Mouse (Mus musculus) T-helper 17 cell (primary cell): ENCODE measurements around the gene Atn1.

Experiments used
- in situ Hi-C, 2 experiments: fragments of 300-600 bp; cut with MboI, MseI; formaldehyde crosslinking; loops; 1 replicate in 1 of 2; 2 replicates in 1 of 2; pipeline ENCODE4 v1.15.1; 2025; ENCODE audit warnings: high pct_unique_total_duplicates in 2 of 2

Gene Atn1

DNA sequence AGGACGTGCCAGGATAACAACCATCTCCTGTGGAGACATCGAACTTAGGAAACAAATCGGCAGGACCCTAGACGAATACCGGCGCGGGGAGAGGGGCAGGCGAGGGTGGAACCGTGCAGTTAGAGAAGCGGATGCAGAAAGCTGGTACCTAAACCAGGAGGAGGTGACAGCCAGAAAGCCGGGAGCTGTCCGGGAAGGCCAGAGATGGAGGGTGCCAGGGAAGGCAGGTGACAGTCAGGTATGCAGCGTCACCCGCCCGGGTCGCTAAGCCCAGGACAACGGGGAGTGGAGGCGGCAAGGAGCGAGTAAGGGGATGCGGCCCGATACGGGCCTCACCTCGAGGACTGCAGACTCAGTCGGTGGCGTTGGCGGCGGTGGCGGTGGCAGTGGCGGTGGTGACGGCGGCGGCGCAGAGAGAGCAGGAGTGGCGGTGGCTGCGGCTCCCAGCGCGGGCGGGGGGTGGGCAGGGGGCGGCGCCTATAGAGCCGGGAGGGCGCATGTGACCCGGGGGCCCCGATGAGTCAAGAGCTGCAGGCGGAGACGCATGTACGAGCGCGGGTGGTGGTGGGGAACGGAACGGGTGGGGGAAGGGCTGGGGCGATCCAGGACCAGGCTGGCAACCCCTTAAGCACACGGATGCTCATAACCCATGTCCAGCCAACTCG, 12.9 kb upstream of the Atn1 start, which contains the start of gene Eno2:
TSS of gene Eno2 (minus strand) at position 573 of the 665 bp plus-strand sequence.
- in situ Hi-C loops: no loop called here

GRCm38 (mm10) chr6:124768704-124769044, 12.3 kb upstream of the Atn1 start:
- in situ Hi-C loops: no loop called here

DNA sequence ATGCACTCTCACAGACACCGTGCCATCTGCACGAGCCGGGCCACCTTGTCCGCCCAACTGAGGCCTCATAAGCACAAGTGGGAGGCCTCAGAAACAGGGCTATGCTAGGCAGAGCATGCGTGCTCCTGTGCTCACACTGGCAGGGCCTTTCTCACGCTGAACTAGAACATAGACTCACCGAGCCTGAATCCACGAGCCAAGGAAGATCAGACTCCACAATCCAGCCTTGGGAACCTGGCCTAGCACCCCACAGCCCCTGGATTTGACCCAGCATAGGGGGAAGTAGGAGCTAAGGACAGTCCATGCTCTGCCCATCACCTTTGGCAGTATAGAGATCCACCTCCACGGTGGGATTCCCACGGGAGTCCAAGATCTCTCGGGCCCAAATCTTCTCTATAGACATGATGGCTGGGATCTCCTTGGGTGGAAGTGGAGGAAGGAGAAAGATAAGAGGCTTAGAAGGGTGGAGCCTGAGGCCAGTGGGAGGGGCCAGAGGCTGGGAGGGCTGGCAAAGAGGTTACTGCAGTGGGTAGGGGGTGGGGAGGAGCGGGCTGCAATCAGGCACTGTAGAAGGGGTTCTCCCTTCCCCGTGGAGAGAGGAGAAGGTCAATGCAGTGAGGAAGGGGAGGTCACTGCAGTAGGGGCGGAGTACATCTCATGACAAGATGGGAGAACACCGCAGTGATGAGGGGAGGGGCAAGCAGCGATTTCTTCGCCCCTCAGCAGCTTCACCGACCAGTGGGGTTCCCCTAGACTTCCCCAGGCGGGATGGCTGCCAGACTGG, 11.8 kb upstream of the Atn1 start:
- in situ Hi-C loops: no loop called here

GRCm38 (mm10) chr6:124767536-124767919, 11.2 kb upstream of the Atn1 start:
- in situ Hi-C loops: no loop called here

- in situ Hi-C loops: no loop called here
Observed at GRCm38 (mm10) chr6:124765951-124766350, 9.6 kb upstream of the Atn1 start.

DNA sequence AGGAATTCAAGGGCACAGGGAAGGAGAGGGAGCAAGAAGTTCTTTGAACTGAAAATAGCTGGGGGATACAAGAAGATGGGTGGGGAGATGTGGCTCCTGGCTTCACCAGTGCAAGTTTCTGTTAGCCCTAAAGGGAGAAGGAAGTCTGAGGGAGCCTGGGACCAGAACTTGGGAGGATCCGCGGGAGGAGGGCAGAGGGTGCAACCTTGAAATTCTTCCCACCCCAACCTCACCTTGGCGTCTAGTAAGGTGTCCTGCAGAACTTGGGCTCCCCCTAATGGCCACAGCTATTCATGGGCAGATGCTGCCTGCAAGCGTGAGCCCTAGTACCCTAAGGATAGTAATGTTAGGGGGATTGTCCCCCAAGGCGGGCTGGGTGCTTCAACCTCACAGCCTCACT, 2.9 kb upstream of the Atn1 start:
- in situ Hi-C loops: loop anchor here in 1 of 2 experiments (5.0 kb wide), 1 partner anchor 47 kb away; the partner anchor contains the start of genes Emg1 and Phb2

GRCm38 (mm10) chr6:124758849-124759232, 2.5 kb upstream of the Atn1 start:
- in situ Hi-C loops: loop anchor here in 1 of 2 experiments (5.0 kb wide), 1 partner anchor 47 kb away; the partner anchor contains the start of genes Emg1 and Phb2

DNA sequence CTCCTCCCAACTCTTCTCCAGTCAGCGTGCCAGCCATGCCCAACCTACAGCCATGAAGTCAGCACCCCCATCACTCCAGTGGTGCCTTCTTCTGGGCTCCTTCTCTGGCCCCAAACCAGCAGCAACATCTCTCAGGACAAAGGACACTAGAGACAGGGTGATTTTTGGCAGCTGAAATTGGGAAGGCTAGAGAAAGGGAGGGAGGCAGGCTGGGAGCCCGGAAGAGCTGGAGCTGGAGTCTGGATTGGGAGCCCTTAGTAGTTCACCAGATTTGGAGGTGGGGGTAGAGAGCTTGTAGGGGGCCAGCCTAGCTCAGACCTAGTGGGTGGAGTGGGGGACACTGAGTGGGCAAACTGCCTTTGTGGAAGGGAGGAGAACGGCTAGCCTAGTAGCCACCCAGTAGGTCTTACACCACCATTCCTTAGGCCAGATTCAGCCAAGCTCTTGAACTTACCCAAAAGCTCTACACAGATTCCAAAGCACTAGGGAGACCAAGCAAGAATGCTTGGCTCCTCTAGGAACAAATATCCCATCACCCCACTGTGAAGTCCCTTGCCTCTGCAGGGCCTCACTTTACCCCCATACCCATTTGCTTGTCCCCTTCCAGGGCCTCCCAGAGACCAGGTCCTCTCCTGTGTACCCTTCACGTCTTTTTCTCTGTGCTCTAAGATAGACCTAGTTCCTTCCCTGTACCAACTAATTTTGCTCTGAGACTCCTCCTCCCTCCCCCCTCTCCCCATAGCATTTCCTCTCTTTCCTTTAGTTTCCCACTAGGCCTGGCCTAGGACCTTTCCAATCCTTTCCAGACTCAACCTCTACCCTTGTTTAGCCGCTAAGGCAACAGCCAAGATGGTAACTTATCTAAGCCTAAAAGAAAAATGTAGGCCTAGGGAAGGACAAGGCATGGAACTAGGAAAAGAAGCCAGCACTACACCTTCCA, 1.9 kb upstream of the Atn1 start:
- in situ Hi-C loops: loop anchor here in 1 of 2 experiments (5.0 kb wide), 1 partner anchor 46 kb away; the partner anchor contains the start of genes Emg1 and Phb2

DNA sequence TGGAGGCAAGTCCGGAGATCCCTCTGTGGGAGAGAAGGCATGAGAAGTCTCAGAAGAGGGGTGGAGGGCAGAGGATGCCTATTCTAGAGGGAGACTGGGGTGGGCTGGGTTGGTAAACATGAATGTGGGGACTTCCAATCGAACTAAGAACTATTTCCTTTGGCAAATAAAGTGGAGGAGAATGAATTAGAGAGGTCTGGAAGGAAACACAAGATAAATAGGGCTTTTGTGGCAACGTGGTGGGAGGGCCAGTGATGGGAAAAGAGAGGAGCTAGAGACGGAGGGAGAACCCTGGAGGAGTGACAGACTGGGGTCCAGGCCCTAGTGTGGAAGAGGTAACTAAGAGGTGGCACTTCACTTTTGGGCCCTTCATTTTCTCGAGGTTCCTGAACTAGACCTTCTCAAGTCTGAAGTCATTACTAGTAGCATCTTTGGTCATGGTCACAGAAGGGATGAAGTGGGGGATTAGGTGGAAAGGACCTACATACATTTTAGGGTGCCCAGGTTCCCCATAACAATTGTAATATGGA, 1.1 kb upstream of the Atn1 start:
- in situ Hi-C loops: loop anchor here in 1 of 2 experiments (5.0 kb wide), 1 partner anchor 45 kb away; the partner anchor contains the start of genes Emg1 and Phb2

DNA sequence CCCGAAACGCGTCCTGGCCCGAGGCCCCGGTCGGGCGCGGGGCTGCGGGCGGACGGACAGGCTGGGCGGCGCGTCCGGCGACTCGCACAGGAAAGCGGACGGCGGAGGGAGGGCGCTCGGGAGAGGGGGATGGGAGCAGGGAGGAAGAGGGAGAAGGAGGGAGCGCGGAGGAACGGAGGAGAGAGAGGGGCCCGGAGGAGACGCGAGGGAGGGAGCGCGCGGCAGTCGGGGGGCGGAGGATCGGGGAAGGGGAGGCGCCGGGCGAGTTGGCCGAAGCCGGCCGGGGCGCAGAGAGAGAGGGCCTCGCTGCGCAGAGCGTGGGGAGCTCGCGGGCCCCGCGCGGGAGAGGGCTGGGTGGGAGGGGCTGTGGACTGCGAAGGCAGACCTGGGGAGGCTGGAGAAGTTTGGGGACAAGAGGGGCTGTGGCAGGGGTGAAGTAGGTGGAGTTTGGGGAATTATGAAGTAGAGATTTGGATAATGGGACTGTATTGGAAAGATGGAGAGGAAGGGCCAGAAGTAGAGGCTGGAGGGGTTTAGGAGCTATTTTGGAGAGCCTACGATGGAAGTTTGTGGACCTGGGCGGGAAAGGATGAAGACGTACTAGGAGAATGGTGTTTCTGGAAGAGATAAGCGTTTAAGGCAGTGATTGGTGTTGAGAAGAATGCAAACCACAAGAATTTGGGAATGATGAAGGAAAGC, 477 bp upstream of the Atn1 start:
- in situ Hi-C loops: loop anchor here in 1 of 2 experiments (5.0 kb wide), 1 partner anchor 44 kb away; the partner anchor contains the start of genes Emg1 and Phb2

GRCm38 (mm10) chr6:124755306-124755705, 1.0 kb downstream of the Atn1 start:
- in situ Hi-C loops: loop anchor here in 1 of 2 experiments (5.0 kb wide), 1 partner anchor 43 kb away; the partner anchor contains the start of genes Emg1 and Phb2

DNA sequence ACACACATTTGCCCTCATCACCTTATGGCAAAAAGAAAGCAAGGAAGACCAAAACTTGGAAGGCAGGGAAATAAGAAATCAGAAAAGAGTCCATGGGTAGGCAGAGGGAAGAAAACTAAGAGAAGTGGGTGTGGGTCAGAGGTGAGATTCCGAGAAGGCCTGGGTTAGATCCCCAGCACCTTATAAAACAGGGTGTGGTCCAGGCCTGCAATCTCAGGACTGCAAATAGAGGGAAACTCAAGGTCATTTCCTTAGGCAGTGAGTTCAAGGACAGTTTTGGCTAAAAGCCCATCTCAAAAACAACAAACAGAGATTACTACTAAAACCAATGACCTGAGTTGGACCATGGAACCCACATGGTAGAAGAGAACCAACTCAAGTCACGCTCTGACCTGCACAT, 2.5 kb downstream of the Atn1 start:
- in situ Hi-C loops: no loop called here

GRCm38 (mm10) chr6:124750405-124750804, 5.9 kb downstream of the Atn1 start:
- in situ Hi-C loops: no loop called here

- in situ Hi-C loops: loop anchor here in 1 of 2 experiments (10.0 kb wide), 1 partner anchor 1942 kb away; the partner anchor contains the start of gene Slc2a3
Observed at GRCm38 (mm10) chr6:124746654-124747632, 9.4 kb downstream of the Atn1 start.

GRCm38 (mm10) chr6:124746296-124746605, 10.1 kb downstream of the Atn1 start:
- in situ Hi-C loops: loop anchor here in 1 of 2 experiments (10.0 kb wide), 1 partner anchor 1941 kb away; the partner anchor contains the start of gene Slc2a3

DNA sequence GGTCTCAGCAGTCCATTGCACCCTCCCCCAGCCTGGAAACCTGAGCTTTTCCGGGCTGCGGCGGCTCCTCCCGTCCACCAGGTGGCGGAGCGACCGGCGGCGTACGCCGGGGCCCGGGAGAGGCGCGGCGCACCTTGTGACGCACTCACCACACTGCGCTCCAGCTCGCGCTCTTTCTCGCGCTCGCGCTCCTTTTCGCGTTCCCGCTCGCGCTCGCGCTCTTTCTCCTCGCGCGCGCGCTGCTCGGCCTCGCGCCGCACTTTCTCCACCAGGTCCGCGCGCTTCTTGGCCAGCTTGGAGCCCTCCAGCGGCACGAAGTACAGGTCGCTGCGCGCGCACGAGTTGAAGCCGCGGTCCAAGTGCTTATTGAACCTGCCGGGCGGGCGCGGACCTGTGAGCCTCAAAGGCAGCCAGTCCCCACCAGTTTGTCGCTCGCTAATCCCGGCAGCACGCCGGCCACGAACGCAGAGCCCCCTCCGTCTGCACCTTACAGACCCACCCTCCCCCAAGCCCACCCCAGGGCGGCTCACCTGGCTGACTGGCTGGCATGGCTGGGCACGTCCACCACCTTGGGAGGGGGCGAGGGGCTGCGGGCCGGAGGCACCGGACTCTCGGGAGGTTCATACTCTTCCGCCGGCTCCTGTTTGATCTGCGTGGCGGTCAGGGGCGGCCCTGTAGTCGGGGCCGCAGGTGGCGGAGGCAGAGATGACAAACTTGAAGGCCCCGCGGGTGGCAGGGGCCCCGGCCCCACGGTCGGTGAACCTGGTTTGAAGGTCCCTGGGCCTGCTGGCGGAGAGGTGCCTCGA, 10.6 kb downstream of the Atn1 start:
- in situ Hi-C loops: loop anchor here in 1 of 2 experiments (10.0 kb wide), 1 partner anchor 1941 kb away; the partner anchor contains the start of gene Slc2a3

GRCm38 (mm10) chr6:124744755-124745321, 11.5 kb downstream of the Atn1 start:
- in situ Hi-C loops: loop anchor here in 1 of 2 experiments (10.0 kb wide), 1 partner anchor 1940 kb away; the partner anchor contains the start of gene Slc2a3

DNA sequence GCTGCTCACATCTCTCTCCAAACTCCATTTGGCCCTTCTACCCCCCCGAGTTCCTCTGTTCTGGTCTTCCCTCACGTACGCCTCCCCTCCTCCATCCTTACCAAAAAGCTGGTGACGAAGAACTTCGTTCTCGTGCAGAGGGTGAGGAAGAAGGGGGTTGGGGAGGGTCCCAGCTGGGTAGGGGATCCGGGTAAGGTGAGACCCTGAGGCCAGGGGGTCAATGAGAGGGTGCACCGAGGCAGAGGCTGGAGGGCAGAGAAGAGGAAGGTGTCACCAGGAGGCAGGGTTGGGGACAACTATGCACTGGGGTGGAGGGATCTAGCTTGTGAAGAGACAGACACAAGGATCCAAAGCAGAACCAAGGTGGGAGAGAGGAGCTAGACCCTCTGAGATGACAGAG, 12.7 kb downstream of the Atn1 start:
- in situ Hi-C loops: loop anchor here in 1 of 2 experiments (10.0 kb wide), 1 partner anchor 1939 kb away; the partner anchor contains the start of gene Slc2a3
